Mouse (Mus musculus) monocyte, adult 59 days (primary cell): ENCODE data around the gene Klf13. TPM values are rescaled to one million over a fixed set of nuclear protein-coding genes. Genes with fewer than 3 reads are reported as not detected.

Experiments used
- total RNA-seq, 2 experiments: library from RNA; stranded (reverse); gene quantifications; one replicate each; pipeline ENCODE4 v1.2.4; 2023

The Klf13 gene
- 100 to 1,000 TPM; 492 to 536 TPM for total RNA-seq

GRCm38 (mm10) chr7:63938914-63939396 lies at the start of gene Klf13:
TSS of gene Klf13 (minus strand) at chr7:63938915.

GRCm38 (mm10) chr7:63916268-63916907 lies 22.3 kb downstream of the Klf13 start, which contains the start of gene E030018B13Rik:
TSS of gene E030018B13Rik (plus strand) at chr7:63916857.

Other genes starting within 250 kb of the Klf13 start
- not detected for gene E030018B13Rik, start 22.1 kb downstream of the Klf13 start, total RNA-seq
- gene Trpm1, start 214.9 kb upstream of the Klf13 start, total RNA-seq = not detected